Mouse (Mus musculus) limb, embryonic 11.5 days (tissue): ENCODE measurements around the gene Ccdc157. TPM values are rescaled to one million over a fixed set of nuclear protein-coding genes. Genes with fewer than 3 reads are reported as not detected.

Experiments used
- ATAC-seq: fragments of 200-750 bp; cut with Nextera tagmentation; 2 replicates; pipeline ENCODE4 v1.8.0; 2017; ENCODE audit warnings: low read depth; ENCODE audit not compliant: insufficient number of reproducible peaks, low FRiP score, low TSS enrichment
- DNase-seq: peaks from one replicate; pipeline ENCODE4 v3.0.0-alpha.2; 2015; ENCODE audit warnings: low spot score
- H3K27ac ChIP-seq: fragments of 300-500 bp; sonication (generic); replicated peaks from 2 replicates; pipeline ENCODE4 v1.5.1; 2014; ENCODE audit warnings: low read depth, mild to moderate bottlenecking, low read length
- H3K27me3 ChIP-seq: fragments of 300-500 bp; sonication (generic); 2 replicates; pipeline ENCODE4 v1.6.1; 2014; ENCODE audit warnings: mild to moderate bottlenecking, low read length, mixed read lengths; ENCODE audit not compliant: control insufficient read depth, insufficient read depth
- H3K36me3 ChIP-seq: fragments of 300-500 bp; sonication (generic); 2 replicates; pipeline ENCODE4 v1.6.1; 2014; ENCODE audit warnings: mild to moderate bottlenecking, low read length, moderate library complexity, mixed read lengths; ENCODE audit not compliant: control insufficient read depth, insufficient read depth
- H3K4me1 ChIP-seq: fragments of 300-500 bp; sonication (generic); 2 replicates; pipeline ENCODE4 v1.6.1; 2014; ENCODE audit warnings: low read length, mixed read lengths; ENCODE audit not compliant: control insufficient read depth, insufficient read depth
- H3K4me2 ChIP-seq: fragments of 300-500 bp; sonication (generic); 2 replicates; pipeline ENCODE4 v1.6.1; 2014; ENCODE audit warnings: low read depth, mild to moderate bottlenecking, moderate library complexity; ENCODE audit not compliant: severe bottlenecking
- H3K4me3 ChIP-seq: fragments of 300-500 bp; sonication (generic); 2 replicates; pipeline ENCODE4 v1.5.1; 2014; ENCODE audit warnings: low read depth, low read length
- H3K9ac ChIP-seq: fragments of 300-500 bp; sonication (generic); 2 replicates; pipeline ENCODE4 v1.6.1; 2014; ENCODE audit warnings: mild to moderate bottlenecking, low read length
- H3K9me3 ChIP-seq: fragments of 300-500 bp; sonication (generic); 2 replicates; pipeline ENCODE4 v1.6.1; 2016; ENCODE audit warnings: low read length; ENCODE audit not compliant: control insufficient read depth
- WGBS: fragments of 180-500 bp; shearing (Covaris S2); extraction: QIAGEN DNeasy Blood & Tissue Kit; methylation state at CpG from one replicate; pipeline ENCODE4 v1.1.7; 2014; 5-methylcytosine and 5-hydroxymethylcytosine counted together
- polyA plus RNA-seq: library from polyadenylated mRNA; unstranded; fragments of >200 nt; fragmentation: Nextera tagmentation; extraction: Ambion mirVana; gene quantifications from 2 replicates; pipeline ENCODE4 v1.2.1, GENCODE M21; 2014

Ccdc157 gene
- polyA plus RNA-seq, 1 experiment from 2014 or later, result 4.7 TPM

- no peaks in the 10 kb centered on the region for H3K27me3 ChIP-seq
- ATAC-seq (no peak), DNase-seq (no peak)
- no peak overlapping the region for H3K4me2 ChIP-seq
- no peak overlapping the region for H3K27ac ChIP-seq
- no peak overlapping the region for H3K4me3 ChIP-seq
- H3K36me3 ChIP-seq, result no peaks in the 10 kb centered on the region
- H3K9ac ChIP-seq, result no peak overlapping the region
- H3K4me1 ChIP-seq, result peaks cover 15% of the 10 kb centered on the region
- WGBS, result 78% methylated on average over 7 of the region's 7 CpGs
- no peaks in the 10 kb centered on the region for H3K9me3 ChIP-seq
These were observed 61.3 kb downstream of the Ccdc157 start for GRCm38 (mm10) chr11:4098816-4099215.

GRCm38 (mm10) chr11:4098120-4098519, 62.0 kb downstream of the Ccdc157 start:
- H3K4me3 ChIP-seq, result no peak overlapping the region
- no peaks in the 10 kb centered on the region for H3K27me3 ChIP-seq
- no peak overlapping the region for H3K4me2 ChIP-seq
- H3K36me3 ChIP-seq, result no peaks in the 10 kb centered on the region
- H3K9ac ChIP-seq, result no peak overlapping the region
- ATAC-seq (no peak), DNase-seq (no peak)
- WGBS, result 69% methylated on average over 8 of the region's 8 CpGs
- H3K4me1 ChIP-seq, result peaks cover 15% of the 10 kb centered on the region
- H3K9me3 ChIP-seq, result no peaks in the 10 kb centered on the region
- no peak overlapping the region for H3K27ac ChIP-seq

GRCm38 (mm10) chr11:4097091-4097621, 62.9 kb downstream of the Ccdc157 start:
- ATAC-seq (peak; percentile 23; the same call in 1 of the 2 replicates), DNase-seq (no peak)
- H3K9ac ChIP-seq, result peak overlapping the region; percentile 52
- no peaks in the 10 kb centered on the region; the same call in 1 of the 2 replicates for H3K36me3 ChIP-seq
- 34% methylated on average over 10 of the region's 10 CpGs for WGBS
- H3K27me3 ChIP-seq, result no peaks in the 10 kb centered on the region
- peak overlapping the region; percentile 0; the same call in 1 of the 2 replicates for H3K27ac ChIP-seq
- H3K4me1 ChIP-seq, result peaks cover 15% of the 10 kb centered on the region
- no peaks in the 10 kb centered on the region for H3K9me3 ChIP-seq
- H3K4me2 ChIP-seq, result peak overlapping the region; percentile 72
- peak overlapping the region; percentile 49 for H3K4me3 ChIP-seq

- DNase-seq, result peak; percentile 97
- Histone ChIP-seq H3K4me1 (peaks cover 15% of the 10 kb centered on the region), H3K4me2 (peak overlapping the region; percentile 72), H3K9me3 (no peaks in the 10 kb centered on the region), H3K27me3 (no peaks in the 10 kb centered on the region), H3K36me3 (peaks cover 5% of the 10 kb centered on the region), H3K9ac (peak overlapping the region; percentile 55), H3K27ac (peak overlapping the region; percentile 67), H3K4me3 (peak overlapping the region; percentile 49)
- WGBS, result 3% methylated on average over 45 of the region's 45 CpGs
- ATAC-seq, result peak; percentile 91
These were observed 63.8 kb downstream of the Ccdc157 start for GRCm38 (mm10) chr11:4096054-4096984.

GRCm38 (mm10) chr11:4095171-4096053, 64.7 kb downstream of the Ccdc157 start, which contains the start of gene Mtfp1:
Mtfp1 (minus strand) TSS chr11:4095445.
- WGBS, result 8% methylated on average over 34 of the region's 34 CpGs
- H3K27ac ChIP-seq, result peak within 1 kb of the TSS; percentile 67
- no peaks in the 10 kb centered on the region for H3K27me3 ChIP-seq
- peak; percentile 71 for DNase-seq
- no peak for ATAC-seq
- peak within 1 kb of the TSS; percentile 72 for H3K4me2 ChIP-seq
- H3K9ac ChIP-seq, result peak within 1 kb of the TSS; percentile 55
- peaks cover 11% of the 10 kb centered on the region for H3K36me3 ChIP-seq
- H3K4me3 ChIP-seq, result peak within 1 kb of the TSS; percentile 49
- H3K4me1 ChIP-seq, result peaks cover 15% of the 10 kb centered on the region
- H3K9me3 ChIP-seq, result no peaks in the 10 kb centered on the region

- Histone ChIP-seq H3K9ac (peak overlapping the region; percentile 52), H3K4me2 (peak overlapping the region; percentile 46), H3K4me1 (peaks cover 15% of the 10 kb centered on the region), H3K4me3 (peak overlapping the region; percentile 49), H3K27ac (0 out of 2 replicates have a peak overlapping the region, but pooled peaks have one; percentile 9), H3K9me3 (no peaks in the 10 kb centered on the region), H3K27me3 (no peaks in the 10 kb centered on the region), H3K36me3 (peaks cover 11% of the 10 kb centered on the region)
- ATAC-seq, result no peak
- peak; percentile 76 for DNase-seq
- WGBS, result 9% methylated on average over 23 of the region's 24 CpGs
These were observed 65.5 kb downstream of the Ccdc157 start for GRCm38 (mm10) chr11:4094378-4095170.

- no peak overlapping the region for H3K27ac ChIP-seq
- H3K27me3 ChIP-seq, result no peaks in the 10 kb centered on the region
- H3K9ac ChIP-seq, result no peak overlapping the region
- no peaks in the 10 kb centered on the region for H3K9me3 ChIP-seq
- H3K4me3 ChIP-seq, result no peak overlapping the region
- ATAC-seq (no peak), DNase-seq (no peak)
- WGBS, result 88% methylated on average over 18 of the region's 18 CpGs
- H3K36me3 ChIP-seq, result peaks cover 11% of the 10 kb centered on the region
- no peak overlapping the region for H3K4me2 ChIP-seq
- H3K4me1 ChIP-seq, result peaks cover 15% of the 10 kb centered on the region
These were observed 66.4 kb downstream of the Ccdc157 start for GRCm38 (mm10) chr11:4093459-4094377.
